Mouse (Mus musculus) liver (tissue): Measurements from ENCODE around the gene Ino80e.

Source experiments
- DNase-seq: peaks from one replicate; pipeline ENCODE4 v3.0.0-alpha.2; 2020; ENCODE audit warnings: mixed read lengths

Ino80e gene

DNA sequence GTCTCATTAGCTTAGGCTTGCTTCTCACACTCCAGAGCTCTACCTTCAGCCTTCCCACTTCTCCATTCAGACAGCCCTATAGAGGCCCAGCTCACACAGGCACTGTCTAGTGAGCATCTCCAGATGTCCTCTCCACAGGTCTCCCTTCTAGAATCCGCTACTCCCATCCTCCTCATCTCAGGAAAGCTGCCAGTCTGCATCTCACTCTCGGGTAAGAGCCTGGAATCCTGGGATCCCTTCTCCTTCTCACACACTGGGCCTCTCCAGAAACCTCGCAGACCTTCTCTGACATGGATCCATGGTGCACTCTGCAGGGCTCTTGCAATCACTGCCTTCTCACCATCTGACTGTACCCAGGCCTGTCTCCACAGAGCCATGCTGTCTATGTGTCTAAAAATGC is 6.5 kb downstream of the Ino80e start:
- DNase-seq = no peak

DNA sequence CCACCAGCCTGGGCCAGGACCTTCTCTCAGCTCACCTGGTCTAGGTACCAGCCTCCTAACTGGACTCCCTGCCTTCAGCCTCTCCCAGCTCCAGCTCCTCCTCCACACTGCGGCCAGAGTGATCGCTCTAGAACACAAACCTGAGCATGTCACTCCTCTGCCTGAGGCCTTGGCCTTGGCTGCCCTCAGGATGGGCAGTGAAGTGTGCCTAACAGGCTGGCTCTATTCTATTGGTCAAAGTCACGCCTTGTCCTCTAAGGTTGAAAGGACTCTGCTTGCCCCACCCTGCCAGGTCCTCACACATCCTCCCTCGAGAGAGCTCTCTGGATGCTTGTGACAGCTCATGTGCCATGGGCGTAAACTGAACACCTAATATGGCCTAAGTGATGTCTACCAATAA is 8.7 kb downstream of the Ino80e start:
- DNase-seq = no peak

DNA sequence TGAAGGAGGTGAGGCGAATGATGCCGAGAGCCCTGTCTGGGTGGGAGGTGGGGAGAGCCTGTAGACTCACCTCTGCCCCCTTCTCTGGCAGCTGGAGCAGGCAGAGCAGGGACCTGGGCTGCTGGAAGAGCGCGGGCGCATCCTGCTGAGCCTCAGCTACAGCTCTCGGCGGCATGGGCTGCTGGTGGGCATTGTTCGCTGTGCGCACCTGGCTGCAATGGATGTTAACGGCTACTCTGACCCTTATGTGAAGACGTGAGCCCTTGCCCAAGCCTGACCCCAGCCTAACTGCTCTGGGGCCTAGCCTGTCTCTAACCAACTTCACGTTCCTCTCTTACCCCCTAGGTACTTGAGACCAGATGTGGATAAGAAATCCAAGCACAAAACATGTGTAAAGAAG is 11.0 kb downstream of the Ino80e start:
- no peak for DNase-seq

DNA sequence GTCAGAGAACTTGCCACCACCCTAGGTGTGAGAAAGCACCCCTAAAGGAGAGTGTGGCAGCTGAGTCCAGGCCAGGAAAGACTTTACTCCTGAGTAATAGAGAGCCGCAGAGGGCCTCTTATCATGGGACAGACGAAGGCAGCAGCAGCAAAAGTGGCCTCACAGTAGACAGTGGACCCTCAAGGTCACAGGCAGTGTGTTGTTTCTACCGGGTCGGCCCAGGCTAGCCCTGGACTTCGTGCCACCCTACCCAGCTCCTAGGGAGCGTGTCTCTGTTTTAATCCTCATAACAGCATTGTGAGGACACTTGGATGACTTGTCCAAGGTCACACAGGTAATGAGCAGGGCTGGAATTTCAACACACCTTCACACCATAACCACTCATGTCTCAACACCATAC is 12.0 kb downstream of the Ino80e start:
- no peak for DNase-seq

GRCm38 (mm10) chr7:126848794-126849193 is 13.4 kb downstream of the Ino80e start:
- DNase-seq = no peak

DNA sequence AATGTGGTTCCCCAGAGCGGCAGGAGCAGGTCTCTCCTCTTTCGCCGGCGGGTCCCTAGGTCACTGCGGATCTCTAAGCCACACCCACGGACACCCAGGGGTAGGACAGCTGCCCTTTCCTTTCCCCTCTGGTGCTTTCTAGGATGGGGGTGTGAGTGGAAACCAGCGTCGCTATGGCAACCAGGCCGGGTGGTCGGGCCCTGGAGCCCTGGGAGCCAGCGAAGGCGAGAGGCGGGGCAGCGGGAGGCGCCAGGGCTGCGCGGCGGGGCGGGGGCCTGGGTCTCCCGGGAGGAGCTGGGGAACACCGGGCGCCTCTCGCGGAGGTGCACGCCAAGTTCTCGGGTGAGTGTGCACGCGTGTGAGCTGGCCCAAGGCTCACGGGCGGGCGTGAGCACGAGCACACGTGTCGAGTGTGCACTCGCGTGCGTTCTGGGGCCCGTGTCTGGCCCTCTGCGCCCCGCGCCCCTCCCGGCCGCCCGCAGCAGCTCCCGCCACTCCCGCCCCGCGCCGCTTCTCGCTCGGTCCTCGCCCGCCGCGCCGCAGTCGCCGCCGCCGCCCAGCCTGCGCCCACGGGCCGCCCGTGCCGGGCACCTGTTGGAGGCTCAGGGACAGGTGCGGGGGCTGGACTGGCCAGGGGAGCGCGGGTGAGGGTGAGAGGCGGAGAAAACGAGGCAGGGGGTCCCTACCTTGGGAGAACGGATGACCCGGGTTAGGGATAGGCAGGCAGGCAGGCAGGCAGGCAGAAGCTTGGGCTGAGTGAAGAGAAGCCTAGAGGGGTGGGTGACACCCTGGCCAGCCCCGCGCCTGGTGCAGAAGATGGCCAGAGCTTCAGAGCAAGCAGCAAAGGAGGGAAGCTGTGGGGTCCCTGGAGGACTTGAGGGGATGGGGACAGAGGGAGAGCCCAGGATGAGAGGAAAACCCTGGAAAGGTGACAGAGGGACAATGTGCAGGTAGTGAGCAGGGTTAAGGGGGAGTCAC is 14.5 kb downstream of the Ino80e start:
- no peak for DNase-seq

DNA sequence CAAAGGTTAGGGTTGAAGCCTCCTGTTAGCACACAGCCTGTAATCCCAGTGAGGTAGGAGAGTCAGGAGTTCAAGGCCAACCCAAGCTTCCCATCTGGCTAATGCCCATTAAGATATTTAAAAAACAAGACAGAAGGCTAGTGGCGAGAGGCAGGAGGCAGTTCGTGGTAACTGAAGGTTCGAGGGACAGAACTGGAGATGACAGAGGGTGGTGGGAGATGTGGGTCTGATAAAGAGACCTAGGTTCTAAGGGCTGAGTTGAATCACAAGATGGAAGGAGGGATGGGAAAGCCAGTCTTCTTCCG is 15.1 kb downstream of the Ino80e start, which contains the start of gene Doc2a:
Gene Doc2a, plus strand, starts transcription at position 301 of the 305 bp plus-strand sequence.
- no peak for DNase-seq

DNA sequence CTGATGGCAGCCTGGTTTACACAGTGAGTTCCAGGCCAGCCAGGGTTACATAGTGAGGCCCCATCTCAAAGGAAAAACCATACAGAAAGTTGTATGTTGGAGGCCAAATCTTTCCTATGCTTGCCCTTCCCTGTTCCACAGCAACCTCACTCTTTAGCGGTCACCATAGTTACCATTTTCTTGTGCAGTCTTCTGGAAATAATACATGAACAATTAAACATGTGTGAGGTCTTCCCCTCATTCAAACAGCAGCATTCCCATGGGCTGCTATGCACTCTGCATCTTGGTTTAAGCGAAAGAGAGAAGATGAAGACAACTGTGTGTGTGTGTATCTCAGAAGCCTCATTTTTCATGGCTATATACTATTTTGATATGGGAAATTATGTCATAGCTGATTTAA is 16.7 kb downstream of the Ino80e start:
- no peak for DNase-seq

- no peak for DNase-seq
These were observed 18.9 kb downstream of the Ino80e start for GRCm38 (mm10) chr7:126843276-126843675.

GRCm38 (mm10) chr7:126833294-126833693 is 28.9 kb downstream of the Ino80e start:
- no peak for DNase-seq

DNA sequence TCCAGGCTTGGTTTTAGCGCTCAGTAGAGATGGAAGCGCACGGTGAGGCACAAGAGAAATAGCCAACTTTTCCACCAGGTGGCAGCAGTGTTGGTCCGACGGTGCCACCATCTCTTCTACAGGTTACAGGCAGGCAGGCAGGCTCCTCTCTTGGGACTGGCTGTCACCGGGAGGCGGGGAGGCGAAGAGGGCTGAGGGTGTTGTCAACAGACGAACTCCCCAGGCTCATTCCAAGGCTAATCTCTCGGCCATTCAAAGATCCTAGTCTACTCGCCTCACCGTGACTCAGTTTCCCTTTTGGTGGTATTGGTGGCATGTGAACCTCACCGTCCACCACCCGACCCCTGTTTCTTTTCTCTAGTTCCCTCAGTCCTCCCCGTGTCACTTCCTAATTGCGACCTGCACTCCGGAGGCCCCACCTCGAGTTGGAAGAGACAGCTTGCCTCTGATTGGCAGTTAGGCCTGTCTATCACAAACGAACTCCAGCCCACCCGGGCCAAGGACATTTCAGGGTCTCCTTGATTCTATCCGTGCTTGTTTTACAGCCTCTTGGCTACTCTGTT is 30.1 kb downstream of the Ino80e start:
- peak; percentile 78 for DNase-seq

GRCm38 (mm10) chr7:126831539-126831938 is 30.6 kb downstream of the Ino80e start, which contains the start of gene 4930451I11Rik:
Gene 4930451I11Rik (minus strand): TSS chr7:126831639.
- no peak for DNase-seq

DNA sequence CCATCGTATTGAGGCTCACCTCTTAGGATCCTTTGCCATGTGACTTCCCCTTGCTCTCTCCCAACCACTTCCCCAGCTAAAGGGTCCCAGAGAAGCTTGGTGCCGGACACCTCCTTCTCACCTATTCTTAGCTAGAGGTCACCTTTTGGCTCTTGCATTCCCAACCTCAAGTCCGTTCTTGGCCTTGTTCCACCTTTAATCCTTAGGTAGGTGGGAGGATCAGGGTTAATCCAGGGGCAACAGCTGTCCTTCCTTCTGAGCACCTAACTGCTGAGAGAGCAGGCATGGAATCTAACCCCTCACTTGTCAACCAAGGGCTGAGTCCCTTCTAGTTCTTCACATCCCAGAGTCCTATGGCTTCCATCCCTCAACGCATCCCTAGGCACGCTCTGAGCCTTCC is 36.2 kb downstream of the Ino80e start:
- DNase-seq = no peak

- DNase-seq = no peak
These were observed 36.8 kb downstream of the Ino80e start for GRCm38 (mm10) chr7:126825403-126825802.

DNA sequence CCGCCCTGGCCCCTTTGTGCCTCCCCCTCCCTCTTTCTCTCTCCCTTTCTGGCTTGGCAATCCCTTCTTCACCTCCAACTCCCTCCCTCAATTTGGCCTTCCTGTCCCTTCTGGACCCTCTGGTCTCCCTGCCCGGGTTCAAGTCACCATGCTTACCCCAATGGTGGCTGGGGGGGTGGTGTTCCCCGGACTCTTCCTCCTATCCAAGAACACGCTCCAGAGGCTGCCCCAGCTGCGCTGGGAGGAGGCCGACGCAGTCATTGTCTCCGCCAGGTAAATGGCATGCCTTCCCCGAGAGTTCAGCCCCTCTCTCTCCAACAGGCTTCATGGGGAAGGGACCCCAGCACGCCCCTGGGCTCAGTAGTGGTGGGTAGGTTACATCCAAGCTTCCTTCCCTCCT is 38.2 kb downstream of the Ino80e start:
- DNase-seq = no peak

DNA sequence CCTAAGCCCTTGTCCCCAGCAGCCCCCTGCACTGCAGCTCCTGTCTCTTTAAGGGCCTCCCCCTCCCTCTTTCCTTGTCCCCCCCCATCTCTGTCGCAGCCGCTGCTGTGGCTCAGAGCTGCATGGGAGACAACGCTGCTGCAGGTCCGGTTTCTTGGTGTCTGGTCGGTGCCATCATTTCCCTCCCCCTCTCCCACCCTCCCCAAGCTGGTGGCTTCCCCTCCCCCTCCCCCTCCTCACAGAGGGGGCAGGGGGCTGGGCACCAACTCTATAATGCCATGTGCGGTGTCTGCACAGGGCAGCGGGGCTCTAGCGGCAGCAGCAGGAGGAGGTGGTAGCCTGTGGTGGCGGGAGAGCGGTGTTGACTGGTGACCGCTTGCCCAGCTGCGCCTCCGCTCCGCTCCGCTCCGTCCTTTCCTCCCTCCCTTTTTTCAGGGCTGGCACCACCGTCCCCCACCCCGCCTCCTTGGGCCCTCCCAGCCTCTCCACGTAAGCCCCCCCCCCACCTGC is 38.9 kb downstream of the Ino80e start:
- no peak for DNase-seq

GRCm38 (mm10) chr7:126822741-126823140 is 39.4 kb downstream of the Ino80e start:
- no peak for DNase-seq

DNA sequence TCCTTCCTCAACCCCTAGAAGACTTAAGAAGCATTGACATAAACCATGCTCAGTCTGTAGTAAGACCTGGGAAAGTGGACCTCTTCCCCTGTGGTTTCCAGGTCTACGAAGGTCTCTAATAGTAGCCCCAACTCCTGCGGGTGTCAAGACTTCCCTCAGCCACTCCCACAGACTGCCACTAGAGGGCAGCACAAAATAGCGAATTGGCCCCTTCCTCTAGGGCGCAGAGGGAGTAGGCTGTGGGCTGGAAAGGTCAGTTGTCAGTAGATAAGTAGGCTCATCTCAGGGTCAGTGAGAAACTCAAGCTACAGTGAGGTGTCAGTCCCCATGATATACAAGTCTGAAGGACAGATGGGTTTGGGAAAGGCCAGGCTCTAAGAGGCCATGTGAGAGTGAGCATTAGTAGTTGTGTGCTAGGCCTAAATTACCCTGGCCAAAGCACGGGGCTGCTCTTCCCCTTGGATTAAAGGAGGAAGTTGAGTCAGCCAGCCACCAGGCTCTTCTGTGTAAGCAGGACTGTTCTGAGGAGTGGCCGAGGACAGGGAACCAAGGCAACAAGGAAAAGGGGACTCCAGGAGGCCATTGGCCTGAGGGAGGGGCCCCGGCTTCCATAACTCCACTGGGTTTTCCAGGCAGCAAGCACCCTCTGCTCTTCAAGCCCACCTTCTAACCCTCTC is 40.2 kb downstream of the Ino80e start:
- peak; percentile 78 for DNase-seq

- DNase-seq = no peak
These were observed 43.4 kb downstream of the Ino80e start for GRCm38 (mm10) chr7:126818818-126819217.

GRCm38 (mm10) chr7:126817595-126817994 is 44.6 kb downstream of the Ino80e start:
- DNase-seq = no peak

GRCm38 (mm10) chr7:126816494-126816893 is 45.7 kb downstream of the Ino80e start:
- no peak for DNase-seq

- DNase-seq = no peak
These were observed 46.4 kb downstream of the Ino80e start for GRCm38 (mm10) chr7:126815726-126816222.

DNA sequence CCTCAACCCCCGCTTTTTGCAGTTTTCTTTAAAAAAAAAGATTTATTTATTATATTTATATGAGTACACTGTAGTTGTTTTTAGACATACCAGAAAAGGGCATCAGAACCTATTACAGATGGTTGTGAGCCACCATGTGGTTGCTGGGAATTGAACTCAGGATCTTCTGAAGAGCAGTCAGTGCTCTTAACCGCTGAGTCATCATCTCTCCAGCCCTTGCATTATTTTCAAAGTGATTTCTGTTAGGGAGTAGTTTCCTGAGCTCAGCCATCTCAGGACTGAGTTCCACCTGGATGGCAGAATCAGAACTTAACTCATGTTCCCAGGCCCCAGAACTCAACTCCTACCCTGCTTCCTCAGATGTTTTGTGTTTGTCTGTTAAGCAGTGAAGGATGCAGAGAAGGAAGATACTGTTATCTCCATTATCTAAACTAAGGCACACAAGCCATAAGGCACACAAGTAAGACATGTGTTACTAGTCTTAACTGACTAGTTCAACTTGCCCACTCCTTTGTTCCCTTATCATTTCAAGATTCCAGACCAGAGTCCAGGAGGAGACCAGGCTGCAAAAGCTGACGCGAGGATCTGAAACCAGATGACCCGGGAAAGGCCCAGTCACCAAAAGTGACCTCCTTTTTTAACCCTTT is 52.3 kb downstream of the Ino80e start:
- DNase-seq = no peak
